Comparison of ENCODE assay signal across 28 mouse cellular contexts in the genomic region with DNA sequence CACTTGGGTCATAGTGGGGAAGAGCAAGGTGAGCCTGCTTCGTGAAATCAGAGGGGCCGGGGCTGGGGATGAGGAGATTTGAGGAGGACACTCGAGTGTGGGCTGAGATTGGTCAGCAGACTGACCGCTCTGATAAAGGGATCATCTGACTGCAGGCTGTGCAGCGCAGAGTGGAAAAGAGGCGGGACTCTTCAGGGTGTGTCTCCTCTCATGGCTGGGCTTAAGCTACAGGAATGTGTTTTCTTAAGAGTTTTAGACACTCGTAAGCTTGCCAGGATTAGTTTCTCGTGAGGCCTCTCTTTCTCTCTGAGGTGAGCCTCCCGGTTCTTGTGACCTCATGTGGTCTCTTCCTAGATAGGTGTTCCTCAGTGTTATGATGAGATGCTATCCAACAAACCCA. TPM values are rescaled to one million over a fixed set of nuclear protein-coding genes. Genes with fewer than 3 reads are reported as not detected.
"Had no signal": no experiment of that assay in that cellular context is flagged by ENCODE, and none has a peak within 500 bp of the region (broad histone marks: within the 10 kb centered on the region; RNA-seq: fewer than 3 reads in every experiment).

No protein-coding gene starts in this region.

RNA-seq across cellular contexts. Expression of a gene that starts 21.0 kb away (rescaled TPM):
- polyA plus RNA-seq: limb, embryonic 10.5 days; limb, embryonic 11.5 days; limb, embryonic 12.5 days; macrophage had no signal

RNA-seq across cellular contexts. Expression of a gene that starts 43.2 kb away (rescaled TPM):
- polyA plus RNA-seq: liver, embryonic 12.5 days; liver, embryonic 13.5 days; liver, embryonic 15.5 days; liver, embryonic 16.5 days; liver, postnatal 0 days; macrophage; myocyte had no signal

RNA-seq across cellular contexts. Expression of a gene that starts 45.6 kb away (rescaled TPM):
- polyA plus RNA-seq: macrophage had no signal

RNA-seq across cellular contexts. Expression of a gene that starts 59.8 kb away (rescaled TPM):
- polyA plus RNA-seq: limb, embryonic 10.5 days; limb, embryonic 11.5 days; limb, embryonic 12.5 days; limb, embryonic 13.5 days; limb, embryonic 14.5 days; limb, embryonic 15.5 days; liver, embryonic 11.5 days; liver, embryonic 12.5 days; liver, embryonic 13.5 days; liver, embryonic 14.5 days; liver, embryonic 15.5 days; liver, embryonic 16.5 days; liver, postnatal 0 days; lung, adult 2 months; lung, embryonic 14.5 days; lung, embryonic 15.5 days; lung, embryonic 16.5 days; macrophage; midbrain, embryonic 10.5 days; midbrain, embryonic 11.5 days; midbrain, embryonic 12.5 days; midbrain, embryonic 13.5 days; midbrain, embryonic 14.5 days; midbrain, embryonic 15.5 days; midbrain, embryonic 16.5 days; midbrain, postnatal 0 days; myocyte; neural tube, embryonic 11.5 days had no signal
